Mouse (Mus musculus) thymus, adult 2 months (tissue): ENCODE measurements around the gene Ctrl. TPM values are rescaled to one million over a fixed set of nuclear protein-coding genes. Genes with fewer than 3 reads are reported as not detected.

Experiments
- DNase-seq: peaks from one replicate; pipeline ENCODE4 v3.0.0; 2021
- H3K27ac ChIP-seq: fragments of 200-500 bp; 2 replicates; pipeline ENCODE4 v1.5.1; 2012; ENCODE audit warnings: low read length, control low read depth; ENCODE audit not compliant: control insufficient read depth, insufficient read depth
- H3K27me3 ChIP-seq: fragments of 200-500 bp; 2 replicates; pipeline ENCODE4 v1.6.1; 2012; ENCODE audit warnings: mild to moderate bottlenecking, low read length, moderate library complexity, mixed read lengths; ENCODE audit not compliant: control insufficient read depth, insufficient read depth
- H3K36me3 ChIP-seq: fragments of 200-500 bp; 2 replicates; pipeline ENCODE4 v1.6.1; 2012; ENCODE audit warnings: mild to moderate bottlenecking, low read length, moderate library complexity; ENCODE audit not compliant: control insufficient read depth, insufficient read depth
- H3K4me1 ChIP-seq: fragments of 200-500 bp; replicated peaks from 2 replicates; pipeline ENCODE4 v1.6.1; 2012; ENCODE audit warnings: low read length; ENCODE audit not compliant: control insufficient read depth, insufficient read depth
- H3K4me3 ChIP-seq: fragments of 200-500 bp; 2 replicates; pipeline ENCODE4 v1.5.1; 2012; ENCODE audit warnings: mild to moderate bottlenecking, low read length, control low read depth, moderate library complexity; ENCODE audit not compliant: control insufficient read depth, insufficient read depth
- CTCF ChIP-seq: fragments of 200-500 bp; IDR thresholded peaks from 2 replicates; pipeline ENCODE4 v1.5.1; 2012; ENCODE audit warnings: mild to moderate bottlenecking, control low read depth, low read length, moderate library complexity, borderline replicate concordance; ENCODE audit not compliant: control insufficient read depth, poor library complexity, insufficient read depth; ENCODE audit errors: extremely low read depth
- POLR2A ChIP-seq: fragments of 200-500 bp; IDR thresholded peaks from 2 replicates; pipeline ENCODE4 v1.6.1; 2012; ENCODE audit warnings: mild to moderate bottlenecking, low read length, control low read depth, moderate library complexity; ENCODE audit not compliant: control insufficient read depth, poor library complexity, insufficient read depth; ENCODE audit errors: extremely low read depth
- WGBS: fragments of 180-500 bp; shearing (Covaris S2); methylation state at CpG from one replicate; pipeline ENCODE4 v1.1.7; 2018; 5-methylcytosine and 5-hydroxymethylcytosine counted together
- polyA plus RNA-seq: library from polyadenylated mRNA; depleted of rRNA; stranded (reverse); fragments of >200 nt; gene quantifications from 2 replicates; pipeline ENCODE4 v1.2.3, GENCODE M21; 2012

Gene Ctrl
- polyA plus RNA-seq, 1 experiment, result 6.9 TPM

DNA sequence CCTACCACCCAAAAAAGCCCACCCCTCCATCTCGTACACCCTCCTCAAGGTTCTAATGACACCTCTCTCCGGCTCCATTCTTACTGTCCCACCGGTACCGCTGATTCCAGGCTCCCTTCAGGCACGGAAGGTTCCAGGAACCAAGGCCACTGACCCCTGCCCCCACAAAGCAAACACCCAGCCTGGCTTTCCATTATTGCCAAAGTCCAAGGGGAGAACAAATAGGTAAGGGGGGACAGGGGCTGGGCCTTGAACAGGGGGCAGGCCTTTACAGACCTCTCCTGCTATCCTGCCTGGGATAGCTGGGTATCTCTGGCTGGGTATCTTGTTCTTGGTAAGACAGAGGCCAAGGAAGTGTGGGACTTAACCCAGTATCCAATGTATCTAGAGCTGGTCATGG is 8.9 kb upstream of the Ctrl start:
- Histone ChIP-seq H3K4me1 (peaks cover 11% of the 10 kb centered on the region), H3K27me3 (no peaks in the 10 kb centered on the region), H3K4me3 (no peak overlapping the region), H3K27ac (no peak overlapping the region), H3K36me3 (peaks cover 14% of the 10 kb centered on the region)
- 98% methylated on average over 5 of the region's 5 CpGs for WGBS
- DNase-seq, result no peak
- no peak for TF ChIP-seq CTCF
- no peak for TF ChIP-seq POLR2A

DNA sequence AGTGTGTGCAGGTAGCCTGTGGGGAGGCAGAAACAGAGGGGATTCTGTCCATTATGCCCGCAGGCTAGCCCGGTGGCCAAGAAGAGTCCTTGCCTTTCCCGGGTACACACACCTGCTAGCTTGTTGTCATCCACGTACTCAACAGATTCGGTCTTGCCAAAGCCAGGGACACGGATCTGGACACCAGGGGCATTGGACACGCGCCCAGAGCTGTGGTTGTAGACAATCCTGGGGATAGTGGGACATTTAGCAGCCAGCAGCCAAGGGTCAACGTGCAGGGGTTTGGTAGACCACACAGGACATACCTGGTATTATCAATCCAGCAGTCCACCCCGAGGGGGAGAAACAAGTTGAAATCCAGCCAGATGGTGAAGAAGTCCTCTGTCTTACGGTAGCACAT is 8.4 kb upstream of the Ctrl start:
- peaks cover 12% of the 10 kb centered on the region for H3K36me3 ChIP-seq
- WGBS, result 95% methylated on average over 11 of the region's 11 CpGs
- H3K4me3 ChIP-seq, result no peak overlapping the region
- H3K4me1 ChIP-seq, result peaks cover 11% of the 10 kb centered on the region
- no peak for TF ChIP-seq CTCF
- no peak for TF ChIP-seq POLR2A
- H3K27ac ChIP-seq, result no peak overlapping the region
- no peaks in the 10 kb centered on the region for H3K27me3 ChIP-seq
- DNase-seq, result no peak

DNA sequence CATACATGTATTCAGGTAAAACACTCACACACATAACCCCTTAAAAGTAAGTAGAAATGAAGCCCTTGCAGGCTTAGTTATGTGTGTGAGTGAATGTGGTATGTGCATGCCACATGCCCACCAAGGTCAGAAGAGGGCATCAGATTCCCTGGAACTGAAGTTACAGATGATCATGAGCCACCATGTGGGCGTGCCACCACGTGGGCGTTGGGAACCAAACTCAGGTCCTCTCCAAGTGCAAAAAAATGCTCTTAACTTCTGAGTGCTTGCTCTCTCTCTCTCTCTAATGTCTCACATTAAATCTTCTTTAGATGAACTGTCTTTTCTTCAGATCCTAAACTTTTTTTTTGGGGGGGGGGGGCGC is 4.6 kb upstream of the Ctrl start, which contains the start of gene Psmb10:
Gene Psmb10, minus strand, starts transcription at position 139 of the 364 bp plus-strand sequence.
- Histone ChIP-seq H3K4me1 (peaks cover 15% of the 10 kb centered on the region), H3K36me3 (no peaks in the 10 kb centered on the region), H3K4me3 (peak within 1 kb of the TSS; percentile 87), H3K27ac (peak within 1 kb of the TSS; percentile 91), H3K27me3 (no peaks in the 10 kb centered on the region)
- peak; percentile 49 for DNase-seq
- TF ChIP-seq POLR2A (no peak), CTCF (no peak)
- WGBS, result 6% methylated on average over 4 of the region's 4 CpGs

DNA sequence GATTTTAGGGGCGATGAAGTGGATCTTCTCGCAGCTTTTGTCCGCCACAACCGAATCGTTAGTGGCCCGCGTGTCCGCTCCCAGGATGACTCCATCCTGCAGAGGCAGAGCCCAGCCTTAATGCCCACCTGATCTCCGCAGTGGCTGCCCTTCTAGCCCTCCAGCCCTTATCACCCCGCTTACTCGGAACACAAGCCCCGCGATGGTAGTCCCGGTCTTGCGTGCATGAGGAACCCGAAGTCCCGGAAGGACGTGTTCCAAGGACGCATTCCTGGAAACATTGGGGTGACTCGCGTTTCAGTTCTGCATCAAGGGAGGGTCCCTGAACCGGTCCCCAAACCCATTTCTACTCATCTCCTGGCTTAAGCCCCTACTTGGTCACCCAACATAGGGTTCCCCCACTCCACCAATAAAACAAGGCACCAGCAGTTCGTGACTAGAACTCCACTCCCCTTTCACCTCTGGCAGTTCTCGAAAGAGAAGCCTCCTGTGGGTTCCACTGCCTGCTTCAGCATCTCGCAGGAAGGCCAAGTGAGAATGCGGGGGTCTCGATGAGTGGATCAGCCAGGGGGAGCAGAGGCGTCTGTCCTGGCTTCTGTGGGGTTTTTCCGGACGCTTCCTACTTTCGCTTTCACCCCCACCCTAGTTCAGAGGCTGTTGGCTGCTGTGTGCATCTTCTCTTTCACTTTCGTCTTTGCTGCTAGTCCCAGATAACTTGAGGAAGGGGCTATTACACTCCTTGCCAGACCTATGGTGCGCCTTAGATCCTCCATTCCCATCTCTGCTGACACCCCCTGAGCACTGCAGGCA is 4.0 kb upstream of the Ctrl start:
- peaks cover 15% of the 10 kb centered on the region for H3K4me1 ChIP-seq
- no peaks in the 10 kb centered on the region for H3K36me3 ChIP-seq
- TF ChIP-seq CTCF (no peak), POLR2A (peak; percentile 24; the same call in 1 of the 2 replicates)
- peak overlapping the region; percentile 87 for H3K4me3 ChIP-seq
- peak; percentile 58 for DNase-seq
- no peaks in the 10 kb centered on the region for H3K27me3 ChIP-seq
- 0% methylated on average over 33 of the region's 33 CpGs for WGBS
- peak overlapping the region; percentile 91 for H3K27ac ChIP-seq

DNA sequence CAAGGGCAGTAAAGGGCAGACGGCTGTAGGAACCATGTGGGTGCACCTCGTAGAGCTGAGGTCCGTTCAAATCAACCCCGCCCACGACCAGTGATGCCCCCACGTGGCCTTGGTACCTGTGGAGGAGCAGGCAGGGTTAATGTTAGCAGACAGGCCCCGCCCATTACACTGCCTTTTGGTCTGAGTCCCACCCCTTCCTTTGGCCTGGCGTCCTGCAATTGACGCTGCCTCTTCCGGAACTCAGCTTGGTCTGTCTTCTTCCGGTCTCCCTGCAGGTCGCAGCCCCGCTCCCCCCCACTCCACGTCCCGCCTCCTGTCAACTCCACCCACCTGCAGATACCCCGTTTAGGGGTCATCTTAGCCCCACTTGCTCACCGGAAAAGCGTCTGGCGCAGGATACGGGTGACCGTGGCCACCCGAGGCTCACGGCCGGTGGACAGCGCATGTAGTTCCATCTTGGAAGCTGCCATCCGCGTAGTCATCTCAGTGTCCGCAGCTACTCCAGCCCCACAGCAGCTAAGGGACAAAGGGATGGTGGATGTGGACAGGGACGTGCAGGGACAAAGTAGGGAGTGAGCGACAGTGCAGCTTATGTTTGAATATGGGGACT is 3.3 kb upstream of the Ctrl start:
- Histone ChIP-seq H3K27ac (peak overlapping the region; percentile 91; the same call in 1 of the 2 replicates), H3K4me3 (peak overlapping the region; percentile 87), H3K36me3 (no peaks in the 10 kb centered on the region), H3K4me1 (peaks cover 15% of the 10 kb centered on the region), H3K27me3 (no peaks in the 10 kb centered on the region)
- TF ChIP-seq POLR2A, result no peak
- no peak for TF ChIP-seq CTCF
- DNase-seq, result peak; percentile 71
- 2% methylated on average over 30 of the region's 30 CpGs for WGBS

DNA sequence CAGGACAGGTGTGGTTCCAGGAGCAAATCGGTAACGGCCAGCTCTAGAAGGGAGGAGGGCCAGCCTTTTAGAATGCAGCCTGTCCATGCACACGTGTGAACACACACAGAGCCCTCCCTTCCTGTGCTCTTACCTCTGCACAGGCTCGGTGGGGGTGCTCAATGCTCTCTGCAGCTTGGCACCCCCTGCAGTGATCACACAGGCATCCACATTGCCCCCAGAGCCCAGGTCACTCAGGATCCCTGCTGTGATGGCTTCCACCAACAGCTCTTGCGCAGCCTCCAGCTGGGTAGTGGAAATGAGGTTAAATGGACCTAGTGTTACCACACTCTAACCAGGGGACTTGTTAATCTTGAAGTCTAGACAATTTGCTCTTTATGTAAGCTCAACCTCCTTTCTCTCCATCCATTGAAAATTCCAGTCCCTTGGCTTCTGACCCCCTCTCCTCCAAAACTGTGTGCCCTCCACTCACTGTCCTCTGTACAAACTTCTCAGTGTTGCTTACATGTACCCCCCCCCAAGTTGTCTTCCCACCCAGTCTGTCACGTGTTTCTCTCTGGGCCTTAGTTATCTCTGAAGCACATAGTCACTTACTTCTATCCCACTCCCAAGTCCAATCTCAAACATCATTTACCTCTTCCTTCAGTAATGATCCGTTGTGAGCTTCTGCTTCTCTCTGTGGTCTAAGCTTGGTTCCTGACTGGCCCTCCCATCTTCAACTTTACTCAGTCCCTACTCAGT is 2.4 kb upstream of the Ctrl start:
- Histone ChIP-seq H3K4me1 (peaks cover 15% of the 10 kb centered on the region), H3K27ac (no peak overlapping the region), H3K4me3 (no peak overlapping the region), H3K36me3 (no peaks in the 10 kb centered on the region), H3K27me3 (no peaks in the 10 kb centered on the region)
- WGBS, result 81% methylated on average over 7 of the region's 7 CpGs
- DNase-seq, result no peak
- TF ChIP-seq POLR2A (no peak), CTCF (no peak)
